In the genomic region with DNA sequence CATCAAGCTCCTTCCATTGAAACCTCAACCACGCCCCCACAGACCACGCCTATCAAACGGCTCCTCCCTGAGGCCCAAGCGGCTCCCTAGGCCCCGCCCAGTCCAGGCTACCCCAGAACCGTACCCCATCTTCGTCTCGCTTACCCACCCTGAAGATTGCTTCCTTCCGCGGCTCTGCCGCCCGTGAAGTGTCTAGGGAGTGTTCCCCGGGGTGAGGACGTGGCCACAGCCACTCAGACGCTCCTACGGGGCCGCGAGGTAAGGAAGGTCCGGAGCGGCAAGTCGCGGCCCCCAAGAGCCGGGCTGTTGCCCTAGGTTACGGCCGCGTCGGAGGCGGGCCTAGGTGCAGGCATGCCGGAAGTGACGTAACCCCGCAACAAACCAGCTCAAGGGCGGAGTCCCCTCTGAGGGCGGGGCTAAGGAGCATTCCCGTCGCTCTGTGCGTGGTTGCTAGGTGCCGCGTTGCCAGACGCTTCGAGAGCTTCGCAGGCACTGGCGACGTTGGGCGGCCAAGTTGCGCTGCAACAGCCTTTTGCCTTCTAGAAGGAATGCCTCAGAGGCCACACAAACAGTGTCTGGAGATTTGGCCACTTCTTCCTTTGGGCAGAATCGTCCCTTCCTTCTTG, we compare ENCODE assay signal across 8 mouse cellular contexts. TPM values are rescaled to one million over a fixed set of nuclear protein-coding genes. Genes with fewer than 3 reads are reported as not detected.
DNase-seq lines count a peak whose midpoint lies in the region; ATAC-seq and TF ChIP-seq lines count a peak whose summit lies in the region.

Gene 1700030J22Rik, minus strand, starts transcription at position 329 of the 626 bp plus-strand sequence.

- WGBS in forebrain, embryonic 11.5 days, result under 1% methylated on average over 46 of the region's 46 CpGs
- under 1% methylated on average over 46 of the region's 46 CpGs for WGBS in heart, embryonic 16.5 days
- WGBS in liver, embryonic 15.5 days (ENCODE audit: insufficient replicate concordance), result under 1% methylated on average over 46 of the region's 46 CpGs
- WGBS in neural tube, embryonic 12.5 days, result under 1% methylated on average over 46 of the region's 46 CpGs

- peak within 1 kb of the TSS; percentile 60 to 80 (median 63) for H3K4me3 ChIP-seq in CH12.LX (replicated peaks in 1 of 3; ENCODE audit: low read depth in 2 of 3, low read length in 2 of 3, poor library complexity in 1 of 3)
- peak within 1 kb of the TSS; percentile 78 for H3K4me3 ChIP-seq in forebrain, embryonic 11.5 days (ENCODE audit: low read depth, low read length)
- peak within 1 kb of the TSS; percentile 98 for H3K4me3 ChIP-seq in heart, embryonic 16.5 days (ENCODE audit: low read length)
- peak within 1 kb of the TSS; percentile 75 for H3K4me3 ChIP-seq in liver, embryonic 15.5 days (replicated peaks)
- H3K4me3 ChIP-seq in neural tube, embryonic 12.5 days, result peak within 1 kb of the TSS; percentile 78

- ATAC-seq in forebrain, embryonic 11.5 days (replicated peaks; ENCODE audit: low FRiP score), result peak; percentile 99
- ATAC-seq in heart, embryonic 16.5 days (replicated peaks; ENCODE audit: extremely low read depth, insufficient read depth, low FRiP score), result peak; percentile 99
- ATAC-seq in liver, embryonic 15.5 days (ENCODE audit: insufficient read depth), result peak; percentile 96
- ATAC-seq in neural tube, embryonic 12.5 days (ENCODE audit: low FRiP score, low read depth), result peak; percentile 100

- peaks cover 2 to 17% of the 10 kb centered on the region in 2 experiments; a peak in 2 of 4 replicates for H3K4me1 ChIP-seq in CH12.LX (ENCODE audit: control insufficient read depth in 1 of 2, insufficient read depth in 2 of 2)
- H3K4me1 ChIP-seq in forebrain, embryonic 11.5 days (replicated peaks; ENCODE audit: control insufficient read depth, insufficient read depth, low read length), result peaks cover 6% of the 10 kb centered on the region; the same call in 1 of the 2 replicates
- H3K4me1 ChIP-seq in heart, embryonic 16.5 days (ENCODE audit: control insufficient read depth, insufficient read depth, low read length), result peaks cover 9% of the 10 kb centered on the region
- peaks cover 20% of the 10 kb centered on the region for H3K4me1 ChIP-seq in liver, embryonic 15.5 days (replicated peaks)
- peaks cover 9% of the 10 kb centered on the region; the same call in 1 of the 2 replicates for H3K4me1 ChIP-seq in neural tube, embryonic 12.5 days

- DNase-seq in CH12.LX (ENCODE audit: extremely low read depth), result peak; percentile 98
- DNase-seq in c-Kit-positive CD71-positive TER-119-negative erythroid progenitor cells, embryonic 14.5 days (ENCODE audit: low read depth), result peak; percentile 98
- peak; percentile 99 for DNase-seq in forebrain, embryonic 11.5 days (ENCODE audit: low spot score)
- DNase-seq in kidney, postnatal 36 days, result peak; percentile 99 to 100
- DNase-seq in telencephalon, adult 2 months (ENCODE audit: low read depth, low spot score), result peak; percentile 97

- peak in 1 of 2 experiments; percentile 37; a peak in 1 of 4 replicates for TF ChIP-seq CTCF in CH12.LX (conservative IDR thresholded peaks at IDR 0.05 in 1 of 2, IDR thresholded peaks at IDR 0.05 in 1 of 2; ENCODE audit: low read depth in 2 of 2, low read length in 2 of 2)

- no peaks in the 10 kb centered on the region for H3K79me2 ChIP-seq in CH12.LX (replicated peaks; ENCODE audit: control insufficient read depth, extremely low read depth, insufficient read depth, poor library complexity, severe bottlenecking)

- TF ChIP-seq EP300 in CH12.LX (IDR thresholded peaks at IDR 0.05; ENCODE audit: low read length), result no peak

- peaks cover 4 to 19% of the 10 kb centered on the region in 2 experiments for H3K36me3 ChIP-seq in CH12.LX (replicated peaks in 1 of 2; ENCODE audit: control insufficient read depth in 1 of 2, insufficient read depth in 1 of 2, low read length in 1 of 2)
- no peaks in the 10 kb centered on the region; the same call in 1 of the 2 replicates for H3K36me3 ChIP-seq in forebrain, embryonic 11.5 days (ENCODE audit: control insufficient read depth, insufficient read depth, low read length)
- 0 out of 2 replicates have a peak, but pooled peaks cover 5% of the 10 kb centered on the region for H3K36me3 ChIP-seq in heart, embryonic 16.5 days (ENCODE audit: control insufficient read depth, insufficient read depth)
- H3K36me3 ChIP-seq in liver, embryonic 15.5 days (replicated peaks), result peaks cover 10% of the 10 kb centered on the region; the same call in 1 of the 2 replicates
- H3K36me3 ChIP-seq in neural tube, embryonic 12.5 days, result peaks cover 12% of the 10 kb centered on the region

- no peaks in the 10 kb centered on the region for H3K9me3 ChIP-seq in CH12.LX (replicated peaks; ENCODE audit: low read length)
- H3K9me3 ChIP-seq in forebrain, embryonic 11.5 days (ENCODE audit: control insufficient read depth, low read length), result no peaks in the 10 kb centered on the region
- H3K9me3 ChIP-seq in heart, embryonic 16.5 days (replicated peaks; ENCODE audit: control insufficient read depth, low read length), result no peaks in the 10 kb centered on the region
- no peaks in the 10 kb centered on the region for H3K9me3 ChIP-seq in liver, embryonic 15.5 days (replicated peaks)
- H3K9me3 ChIP-seq in neural tube, embryonic 12.5 days, result no peaks in the 10 kb centered on the region

- no peak within 1 kb of the TSS; the same call in 1 of the 2 replicates for H3K9ac ChIP-seq in CH12.LX (ENCODE audit: insufficient read depth, low read depth)
- peak within 1 kb of the TSS; percentile 57; the same call in 1 of the 2 replicates for H3K9ac ChIP-seq in forebrain, embryonic 11.5 days (ENCODE audit: low read length)
- peak within 1 kb of the TSS; percentile 71 for H3K9ac ChIP-seq in heart, embryonic 16.5 days (ENCODE audit: low read length)
- peak within 1 kb of the TSS; percentile 56; the same call in 1 of the 2 replicates for H3K9ac ChIP-seq in liver, embryonic 15.5 days
- peak within 1 kb of the TSS; percentile 51; the same call in 1 of the 2 replicates for H3K9ac ChIP-seq in neural tube, embryonic 12.5 days

- dilution Hi-C loops in CH12.LX (cut with MboI; ENCODE audit: extremely low pct_ligation_motif_present, extremely low pct_unique_long_range_greater_than_20kb, low sequenced_read_pairs), result no loop called here

- H3K27me3 ChIP-seq in CH12.LX (replicated peaks), result no peaks in the 10 kb centered on the region
- no peaks in the 10 kb centered on the region for H3K27me3 ChIP-seq in forebrain, embryonic 11.5 days (ENCODE audit: control insufficient read depth, insufficient read depth, low read length)
- no peaks in the 10 kb centered on the region for H3K27me3 ChIP-seq in heart, embryonic 16.5 days (ENCODE audit: control insufficient read depth, insufficient read depth, low read length)
- H3K27me3 ChIP-seq in liver, embryonic 15.5 days, result peaks cover 15% of the 10 kb centered on the region
- no peaks in the 10 kb centered on the region for H3K27me3 ChIP-seq in neural tube, embryonic 12.5 days (replicated peaks)

- H3K27ac ChIP-seq in CH12.LX (ENCODE audit: insufficient read depth, low read depth), result no peak within 1 kb of the TSS
- H3K27ac ChIP-seq in forebrain, embryonic 11.5 days (ENCODE audit: low read depth, low read length), result no peak within 1 kb of the TSS
- H3K27ac ChIP-seq in heart, embryonic 16.5 days (ENCODE audit: low read length), result no peak within 1 kb of the TSS
- H3K27ac ChIP-seq in liver, embryonic 15.5 days (replicated peaks), result peak within 1 kb of the TSS; percentile 53
- H3K27ac ChIP-seq in neural tube, embryonic 12.5 days, result no peak within 1 kb of the TSS

- TF ChIP-seq RAD21 in CH12.LX (IDR thresholded peaks at IDR 0.05; ENCODE audit: low read depth, low read length), result peak; percentile 34

- H3K4me2 ChIP-seq in CH12.LX (ENCODE audit: insufficient read depth, low read depth, poor library complexity, severe bottlenecking), result peak within 1 kb of the TSS; percentile 99
- peak within 1 kb of the TSS; percentile 72 for H3K4me2 ChIP-seq in forebrain, embryonic 11.5 days (ENCODE audit: low read depth, low read length, severe bottlenecking)
- peak within 1 kb of the TSS; percentile 94 for H3K4me2 ChIP-seq in heart, embryonic 16.5 days (ENCODE audit: low read depth, low read length)
- H3K4me2 ChIP-seq in liver, embryonic 15.5 days, result peak within 1 kb of the TSS; percentile 94
- peak within 1 kb of the TSS; percentile 70 for H3K4me2 ChIP-seq in neural tube, embryonic 12.5 days (replicated peaks)

- TF ChIP-seq POLR2A in CH12.LX (IDR thresholded peaks at IDR 0.05; ENCODE audit: low read depth, low read length), result no peak

- in situ Hi-C loops in CH12.LX (cut with MboI; ENCODE audit: low pct_ligation_motif_present, low pct_unique_long_range_greater_than_20kb, low sequenced_read_pairs), result no loop called here

TF ChIP-seq in CH12.LX, 34 proteins besides CTCF, POLR2A, EP300 and RAD21:
- TF ChIP-seq HCFC1 (IDR thresholded peaks at IDR 0.05; ENCODE audit: low read depth, low read length) (peak; percentile 73), KAT2A (IDR thresholded peaks at IDR 0.05; ENCODE audit: insufficient replicate concordance, low read length) (no peak), MAZ (IDR thresholded peaks at IDR 0.05; ENCODE audit: low read depth, low read length) (peak; percentile 82; the same call in 1 of the 2 replicates), SIN3A (IDR thresholded peaks at IDR 0.05; ENCODE audit: low read length) (peak; percentile 99), ELF1 (IDR thresholded peaks at IDR 0.05; ENCODE audit: low read depth, low read length) (peak; percentile 81), MXI1 (IDR thresholded peaks at IDR 0.05; ENCODE audit: low read depth, low read length) (peak; percentile 98), TCF12 (IDR thresholded peaks at IDR 0.05; ENCODE audit: low read depth, low read length) (peak; percentile 34; the same call in 1 of the 2 replicates), MAX (IDR thresholded peaks at IDR 0.05; ENCODE audit: low read length) (peak; percentile 54; the same call in 1 of the 2 replicates), PAX5 (IDR thresholded peaks at IDR 0.05; ENCODE audit: low read length) (no peak)

RNA-seq across cellular contexts. Expression of gene 1700030J22Rik, which starts in this region (rescaled TPM):
- 0.21 and 0.25 TPM in 2 replicates for total RNA-seq in CH12.LX (2012; rRNA removed)
- 0.35 TPM in 1 of 2 replicates, not detected in the other for total RNA-seq in CH12.LX (2014; rRNA removed)
- 0.46 and 0.64 TPM in 2 replicates for polyA plus RNA-seq in CH12.LX (2012; ENCODE audit: insufficient read length, low read depth)
- polyA plus RNA-seq in forebrain, embryonic 11.5 days (2014; fragmentation: Nextera tagmentation; extraction: Ambion mirVana), result 2.8 and 4.4 TPM in 2 replicates
- polyA plus RNA-seq in heart, embryonic 16.5 days (2015; fragmentation: Nextera tagmentation; extraction: Ambion mirVana), result 0.70 and 1.6 TPM in 2 replicates
- 0.48 and 0.51 TPM in 2 replicates for polyA plus RNA-seq in liver, embryonic 15.5 days (2015; fragmentation: Nextera tagmentation; extraction: Ambion mirVana)
- polyA plus RNA-seq in neural tube, embryonic 12.5 days (2016; fragmentation: Nextera tagmentation; extraction: Ambion mirVana), result 4.9 and 5.7 TPM in 2 replicates

Comparison
In these comparisons a context has a peak if more than half of its experiments do, and no peak if none do; other contexts are left out.
1. Peak in DNase-seq, H3K4me3 ChIP-seq and H3K4me2 ChIP-seq in CH12.LX; RNA of the gene not detected or under 1 TPM.
2. Peak in ATAC-seq, H3K4me3 ChIP-seq, H3K27ac ChIP-seq, H3K9ac ChIP-seq and H3K4me2 ChIP-seq in liver, embryonic 15.5 days; RNA of the gene not detected or under 1 TPM.